Mouse (Mus musculus) neural tube, embryonic 15.5 days (tissue): ENCODE data around the gene Vac14. TPM values are rescaled to one million over a fixed set of nuclear protein-coding genes. Genes with fewer than 3 reads are reported as not detected.

Source experiments
- ATAC-seq: fragments of 200-750 bp; cut with Nextera tagmentation; 2 replicates; pipeline ENCODE4 v1.8.0; 2017; ENCODE audit warnings: mild to moderate bottlenecking, moderate TSS enrichment, moderate library complexity; ENCODE audit not compliant: low FRiP score
- H3K27ac ChIP-seq: fragments of 300-500 bp; sonication (generic); replicated peaks from 2 replicates; pipeline ENCODE4 v1.5.1; 2015; ENCODE audit warnings: mild to moderate bottlenecking, inconsistent platforms
- H3K27me3 ChIP-seq: fragments of 300-500 bp; sonication (generic); replicated peaks from 2 replicates; pipeline ENCODE4 v1.6.1; 2015; ENCODE audit warnings: inconsistent platforms
- H3K36me3 ChIP-seq: fragments of 300-500 bp; sonication (generic); 2 replicates; pipeline ENCODE4 v1.6.1; 2015; ENCODE audit warnings: inconsistent platforms
- H3K4me1 ChIP-seq: fragments of 300-500 bp; sonication (generic); 2 replicates; pipeline ENCODE4 v1.6.1; 2015; ENCODE audit warnings: inconsistent platforms
- H3K4me2 ChIP-seq: fragments of 300-500 bp; sonication (generic); 2 replicates; pipeline ENCODE4 v1.6.1; 2015; ENCODE audit warnings: inconsistent platforms, mild to moderate bottlenecking, moderate library complexity
- H3K4me3 ChIP-seq: fragments of 300-500 bp; sonication (generic); replicated peaks from 2 replicates; pipeline ENCODE4 v1.5.1; 2015; ENCODE audit warnings: mild to moderate bottlenecking, inconsistent platforms
- H3K9ac ChIP-seq: fragments of 300-500 bp; sonication (generic); replicated peaks from 2 replicates; pipeline ENCODE4 v1.6.1; 2015; ENCODE audit warnings: mild to moderate bottlenecking, inconsistent platforms
- H3K9me3 ChIP-seq: fragments of 300-500 bp; sonication (generic); replicated peaks from 2 replicates; pipeline ENCODE4 v1.6.1; 2016; ENCODE audit warnings: inconsistent platforms
- WGBS: fragments of 180-500 bp; shearing (Covaris S2); methylation state at CpG from one replicate; pipeline ENCODE4 v1.1.7; 2015; ENCODE audit warnings: mixed read lengths; 5-methylcytosine and 5-hydroxymethylcytosine counted together
- polyA plus RNA-seq: library from polyadenylated mRNA; unstranded; fragments of >200 nt; fragmentation: Nextera tagmentation; extraction: Ambion mirVana; gene quantifications from 2 replicates; pipeline ENCODE4 v1.2.1, GENCODE M21; 2015

The Vac14 gene
- polyA plus RNA-seq, result 26.8 and 28.8 TPM in 2 replicates

- H3K27me3 ChIP-seq, result 0 out of 2 replicates have a peak, but pooled peaks cover 5% of the 10 kb centered on the region
- peak within 1 kb of the TSS; percentile 82 for H3K9ac ChIP-seq
- peaks cover 37% of the 10 kb centered on the region for H3K4me1 ChIP-seq
- H3K4me2 ChIP-seq, result peak within 1 kb of the TSS; percentile 90
- H3K36me3 ChIP-seq, result no peaks in the 10 kb centered on the region
- H3K4me3 ChIP-seq, result peak within 1 kb of the TSS; percentile 100
- H3K27ac ChIP-seq, result peak within 1 kb of the TSS; percentile 79
- H3K9me3 ChIP-seq, result no peaks in the 10 kb centered on the region
- peak; percentile 97 for ATAC-seq
- under 1% methylated on average over 67 of the region's 67 CpGs for WGBS
Observed at GRCm38 (mm10) chr8:110618391-110619207, at the start of gene Vac14. Gene Vac14, plus strand, starts transcription at chr8:110618585.

DNA sequence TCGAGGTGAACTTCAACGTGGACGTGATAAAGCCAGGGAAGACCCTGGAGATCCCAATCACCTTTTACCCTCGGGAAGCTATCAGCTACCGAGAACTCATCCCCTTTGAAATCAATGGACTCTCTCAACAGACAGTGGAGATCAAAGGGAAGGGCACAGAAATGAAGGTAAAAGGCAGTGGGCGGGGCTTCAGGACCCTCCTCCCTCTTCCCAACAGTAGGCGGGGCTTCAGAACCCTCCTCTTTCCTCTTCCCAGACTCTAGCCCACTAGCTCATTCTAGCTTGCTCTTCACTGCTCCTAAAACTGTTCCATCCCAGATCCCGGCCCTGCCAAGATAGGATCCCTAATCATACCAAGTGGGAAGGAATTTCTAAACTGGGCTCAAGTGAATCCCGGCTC is 25.7 kb upstream of the Vac14 start:
- no peak for ATAC-seq
- no peak overlapping the region for H3K27ac ChIP-seq
- WGBS, result 85% methylated on average over 9 of the region's 9 CpGs
- no peaks in the 10 kb centered on the region for H3K4me1 ChIP-seq
- no peaks in the 10 kb centered on the region for H3K36me3 ChIP-seq
- no peaks in the 10 kb centered on the region for H3K27me3 ChIP-seq
- H3K9ac ChIP-seq, result no peak overlapping the region
- H3K4me3 ChIP-seq, result no peak overlapping the region
- H3K9me3 ChIP-seq, result no peaks in the 10 kb centered on the region
- no peak overlapping the region for H3K4me2 ChIP-seq

GRCm38 (mm10) chr8:110594164-110594563 is 24.2 kb upstream of the Vac14 start:
- no peaks in the 10 kb centered on the region for H3K9me3 ChIP-seq
- no peaks in the 10 kb centered on the region for H3K4me1 ChIP-seq
- WGBS, result 86% methylated on average over 6 of the region's 6 CpGs
- H3K27me3 ChIP-seq, result no peaks in the 10 kb centered on the region
- H3K4me2 ChIP-seq, result no peak overlapping the region
- ATAC-seq, result no peak
- no peak overlapping the region for H3K4me3 ChIP-seq
- H3K27ac ChIP-seq, result no peak overlapping the region
- H3K36me3 ChIP-seq, result no peaks in the 10 kb centered on the region
- no peak overlapping the region for H3K9ac ChIP-seq

GRCm38 (mm10) chr8:110604556-110604955 is 13.8 kb upstream of the Vac14 start:
- no peaks in the 10 kb centered on the region for H3K4me1 ChIP-seq
- no peak for ATAC-seq
- H3K27ac ChIP-seq, result no peak overlapping the region
- no peaks in the 10 kb centered on the region for H3K27me3 ChIP-seq
- H3K4me2 ChIP-seq, result no peak overlapping the region
- H3K9ac ChIP-seq, result no peak overlapping the region
- H3K9me3 ChIP-seq, result no peaks in the 10 kb centered on the region
- H3K36me3 ChIP-seq, result no peaks in the 10 kb centered on the region
- H3K4me3 ChIP-seq, result no peak overlapping the region
- 15% methylated on average over 1 of the region's 1 CpGs for WGBS

DNA sequence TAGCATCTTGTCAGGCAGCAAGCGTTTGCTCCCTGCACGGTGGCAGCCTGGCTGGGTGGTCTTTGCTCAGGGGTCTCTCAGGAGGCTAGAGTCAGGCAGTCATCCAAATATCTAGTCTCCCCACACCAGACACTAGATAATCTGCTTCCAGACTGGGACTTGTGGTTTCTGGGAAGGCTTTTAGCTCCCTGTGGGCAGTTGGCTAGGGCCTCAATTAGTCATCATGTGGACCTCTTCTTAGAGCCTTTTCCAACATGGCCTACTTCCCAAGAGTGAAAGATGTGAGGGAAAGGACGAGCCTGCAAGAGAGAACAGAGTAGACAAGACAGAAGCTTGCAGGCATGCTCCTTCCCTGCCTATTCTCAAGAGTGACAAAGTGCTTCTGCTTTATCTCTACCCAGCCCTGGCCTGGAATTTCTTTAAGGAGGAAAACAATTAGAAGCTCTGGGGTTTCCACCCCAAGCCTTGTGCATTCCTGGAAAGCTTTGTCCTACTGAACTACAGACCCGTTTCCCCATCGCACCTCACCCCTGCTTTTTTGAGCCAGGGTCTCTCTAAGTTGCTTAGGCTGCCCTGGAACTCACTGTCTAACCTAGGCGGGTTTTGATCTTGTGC is 12.9 kb upstream of the Vac14 start:
- H3K36me3 ChIP-seq, result no peaks in the 10 kb centered on the region
- WGBS, result 60% methylated on average over 6 of the region's 6 CpGs
- ATAC-seq, result no peak
- H3K9ac ChIP-seq, result no peak overlapping the region
- no peak overlapping the region for H3K4me2 ChIP-seq
- H3K27ac ChIP-seq, result no peak overlapping the region
- no peak overlapping the region for H3K4me3 ChIP-seq
- H3K27me3 ChIP-seq, result no peaks in the 10 kb centered on the region
- no peaks in the 10 kb centered on the region for H3K9me3 ChIP-seq
- H3K4me1 ChIP-seq, result no peaks in the 10 kb centered on the region

DNA sequence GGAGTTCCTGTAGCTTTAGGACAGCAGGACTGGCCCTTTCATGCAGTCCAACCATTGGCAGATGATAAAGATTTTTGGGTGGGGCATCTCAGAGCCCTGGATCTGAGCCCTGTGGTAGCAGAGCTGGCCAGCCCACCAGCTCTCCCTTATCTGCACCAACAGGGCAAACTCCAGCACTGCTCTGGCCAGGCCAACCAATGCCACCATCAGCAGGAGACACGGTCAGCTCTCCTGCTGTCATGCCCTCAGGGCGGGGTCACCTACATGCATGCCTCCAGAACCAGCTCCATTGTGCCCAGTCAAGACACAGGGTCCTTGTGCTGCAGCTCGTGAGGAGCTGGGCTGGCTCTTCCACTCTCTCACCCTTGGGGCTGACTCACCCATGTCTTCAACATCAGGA is 2.7 kb upstream of the Vac14 start:
- no peak overlapping the region for H3K4me3 ChIP-seq
- WGBS, result 89% methylated on average over 3 of the region's 3 CpGs
- H3K4me2 ChIP-seq, result no peak overlapping the region
- no peak overlapping the region for H3K27ac ChIP-seq
- no peak for ATAC-seq
- no peaks in the 10 kb centered on the region for H3K36me3 ChIP-seq
- H3K9me3 ChIP-seq, result no peaks in the 10 kb centered on the region
- no peak overlapping the region for H3K9ac ChIP-seq
- 0 out of 2 replicates have a peak, but pooled peaks cover 7% of the 10 kb centered on the region for H3K27me3 ChIP-seq
- peaks cover 24% of the 10 kb centered on the region for H3K4me1 ChIP-seq

DNA sequence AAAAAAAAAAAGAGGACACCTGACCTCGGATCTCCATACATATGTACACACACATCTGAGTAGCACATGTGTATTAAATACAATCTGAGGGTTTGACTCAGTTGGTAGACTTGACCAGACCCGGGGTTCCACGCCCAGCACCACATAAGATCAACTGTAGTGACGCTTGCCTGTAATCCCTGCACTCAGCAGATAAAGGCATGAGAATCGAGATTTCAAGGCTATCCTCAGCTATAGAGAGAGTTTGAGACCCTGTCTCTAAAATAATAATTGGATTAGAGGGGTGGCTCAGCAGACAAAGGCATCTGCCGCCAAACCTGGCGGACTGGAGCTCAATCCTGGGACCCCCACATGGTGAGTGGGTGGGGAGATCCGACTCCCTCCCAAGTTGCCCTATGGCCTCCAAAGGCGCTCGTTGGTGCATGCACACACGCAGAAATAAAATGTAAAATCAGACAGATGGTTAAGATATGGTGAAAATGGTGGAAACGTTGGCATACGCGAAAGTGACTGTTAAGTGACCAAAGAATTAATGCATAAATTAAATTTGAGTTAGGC is 505 bp upstream of the Vac14 start:
- 23% methylated on average over 14 of the region's 14 CpGs for WGBS
- ATAC-seq, result peak; percentile 31

DNA sequence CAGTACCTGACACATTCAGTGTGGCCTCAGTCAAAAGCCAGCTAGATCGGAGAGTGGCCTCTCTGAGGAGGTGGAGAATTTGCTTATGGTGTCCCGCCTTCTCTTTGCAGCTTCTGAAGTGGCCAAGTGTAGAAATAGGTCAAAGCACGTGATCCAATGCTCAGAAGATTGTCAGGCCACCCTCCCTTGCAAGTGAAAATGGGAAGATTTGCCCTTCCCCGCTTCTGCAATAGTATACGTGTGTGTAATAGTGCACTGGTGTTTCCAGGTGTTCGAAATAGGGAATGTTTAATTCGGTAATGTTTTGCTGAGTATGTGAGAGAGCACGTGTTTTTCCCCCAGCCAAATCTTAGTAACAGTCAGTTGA is 806 bp downstream of the Vac14 start:
- peaks cover 37% of the 10 kb centered on the region for H3K4me1 ChIP-seq
- H3K36me3 ChIP-seq, result no peaks in the 10 kb centered on the region
- peak overlapping the region; percentile 90 for H3K4me2 ChIP-seq
- H3K9ac ChIP-seq, result peak overlapping the region; percentile 82
- 0 out of 2 replicates have a peak, but pooled peaks cover 4% of the 10 kb centered on the region for H3K27me3 ChIP-seq
- peak overlapping the region; percentile 63; the same call in 1 of the 2 replicates for H3K27ac ChIP-seq
- 28% methylated on average over 8 of the region's 8 CpGs for WGBS
- no peaks in the 10 kb centered on the region for H3K9me3 ChIP-seq
- H3K4me3 ChIP-seq, result peak overlapping the region; percentile 100
- no peak for ATAC-seq

More for the DNA sequence above, 505 bp upstream of the Vac14 start:
- H3K4me3 ChIP-seq, result peak overlapping the region; percentile 100
- peaks cover 37% of the 10 kb centered on the region for H3K4me1 ChIP-seq
- 0 out of 2 replicates have a peak, but pooled peaks cover 7% of the 10 kb centered on the region for H3K27me3 ChIP-seq
- H3K9ac ChIP-seq, result peak overlapping the region; percentile 49
- peak overlapping the region; percentile 79 for H3K27ac ChIP-seq
- no peaks in the 10 kb centered on the region for H3K36me3 ChIP-seq
- no peaks in the 10 kb centered on the region for H3K9me3 ChIP-seq
- H3K4me2 ChIP-seq, result peak overlapping the region; percentile 90

GRCm38 (mm10) chr8:110619919-110620318 is 1.5 kb downstream of the Vac14 start:
- Histone ChIP-seq H3K27ac (no peak overlapping the region), H3K9me3 (no peaks in the 10 kb centered on the region), H3K4me2 (peak overlapping the region; percentile 90), H3K4me1 (peaks cover 37% of the 10 kb centered on the region), H3K36me3 (no peaks in the 10 kb centered on the region), H3K4me3 (peak overlapping the region; percentile 100), H3K9ac (no peak overlapping the region), H3K27me3 (0 out of 2 replicates have a peak, but pooled peaks cover 4% of the 10 kb centered on the region)
- WGBS, result 94% methylated on average over 5 of the region's 5 CpGs
- ATAC-seq, result no peak

GRCm38 (mm10) chr8:110626431-110626830 is 8.0 kb downstream of the Vac14 start:
- 78% methylated on average over 4 of the region's 4 CpGs for WGBS
- Histone ChIP-seq H3K9ac (no peak overlapping the region), H3K4me3 (no peak overlapping the region), H3K27ac (no peak overlapping the region), H3K36me3 (no peaks in the 10 kb centered on the region), H3K27me3 (no peaks in the 10 kb centered on the region), H3K4me1 (peaks cover 17% of the 10 kb centered on the region), H3K4me2 (no peak overlapping the region), H3K9me3 (no peaks in the 10 kb centered on the region)
- no peak for ATAC-seq

DNA sequence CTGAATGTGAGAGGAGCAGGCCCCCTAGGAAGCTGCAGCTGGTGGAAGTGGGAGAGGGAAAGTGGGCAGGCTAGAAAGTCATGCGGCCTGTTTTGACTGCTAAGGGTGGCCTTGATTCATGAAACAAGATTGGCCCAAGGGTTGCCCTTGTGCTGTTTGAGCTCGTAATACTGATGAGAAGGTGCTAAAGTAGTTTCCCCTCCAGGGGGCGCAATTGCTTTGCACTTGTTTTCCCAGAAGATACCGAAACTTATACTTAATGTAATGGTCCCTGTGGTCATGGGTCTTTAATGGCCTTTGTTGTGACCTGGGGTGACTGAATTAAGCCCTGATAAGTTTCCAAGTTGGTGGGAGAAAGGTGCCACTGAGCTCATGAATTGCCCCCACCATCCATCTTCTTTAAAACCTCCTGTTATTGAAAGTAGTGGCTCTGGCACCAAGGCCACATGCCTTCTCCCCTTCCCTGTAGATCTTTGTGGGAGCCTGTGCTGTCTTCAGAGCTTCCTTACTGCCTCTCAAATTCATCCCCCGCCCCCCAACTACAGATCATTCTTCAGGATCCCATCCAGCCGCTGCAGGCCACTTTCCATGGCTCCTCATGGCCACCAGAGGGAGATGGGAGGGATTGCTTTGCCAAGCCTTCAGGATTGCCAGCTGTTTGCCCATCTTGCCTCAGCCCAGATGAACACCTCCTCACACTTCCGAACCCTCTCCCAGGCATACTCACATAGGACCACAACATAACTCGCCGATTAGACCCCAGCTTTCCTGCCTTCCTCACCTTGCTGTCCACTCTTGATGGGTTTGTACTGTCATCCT is 11.1 kb downstream of the Vac14 start:
- WGBS, result 73% methylated on average over 9 of the region's 9 CpGs
- no peak for ATAC-seq
- H3K4me1 ChIP-seq, result peaks cover 12% of the 10 kb centered on the region; the same call in 1 of the 2 replicates

More for the DNA sequence above, 11.1 kb downstream of the Vac14 start:
- Histone ChIP-seq H3K4me2 (no peak overlapping the region), H3K9me3 (no peaks in the 10 kb centered on the region), H3K9ac (no peak overlapping the region), H3K4me3 (no peak overlapping the region), H3K27ac (no peak overlapping the region), H3K27me3 (no peaks in the 10 kb centered on the region), H3K36me3 (peaks cover 27% of the 10 kb centered on the region)
